Mouse (Mus musculus): ENCODE measurements at regions not wholly inside any gene's neighbourhood (a gene's known extent, or its start where the extent isn't known, plus 50 kb on each side); places are given as distances from the start of the nearest gene placed in this dataset.

DNA sequence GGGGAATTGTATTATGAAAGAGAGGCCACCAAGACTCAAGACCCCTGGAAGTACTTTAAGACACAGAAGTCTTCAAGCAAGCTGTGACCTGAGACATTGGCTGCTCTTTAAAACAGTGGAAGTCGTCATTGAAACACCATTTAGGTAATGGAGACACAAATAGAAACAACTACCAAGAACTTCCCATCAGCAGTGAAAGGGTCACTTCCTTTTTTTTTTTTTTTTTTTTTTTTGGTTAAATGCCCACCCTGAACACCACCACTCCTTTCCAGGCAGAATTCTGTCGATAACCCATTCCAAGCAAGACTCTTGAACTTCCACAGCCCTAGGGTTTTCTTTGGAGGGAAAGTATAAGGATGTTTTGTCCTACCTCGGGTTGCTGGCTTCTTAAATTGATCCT, 116.4 kb downstream of the Hlx start:
- H3K27ac ChIP-seq (ENCODE audit: control insufficient read depth, insufficient read depth, low read depth, low read length, poor library complexity): no peak overlapping the region
- 31% methylated on average over 3 of the region's 3 CpGs for WGBS
- TF ChIP-seq CTCF (IDR thresholded peaks at IDR 0.05; ENCODE audit: control insufficient read depth, insufficient read depth, low read length) (no peak), POLR2A (IDR thresholded peaks at IDR 0.05; ENCODE audit: borderline replicate concordance, control insufficient read depth, low read depth, low read length) (no peak)

GRCm38 (mm10) chr1:184614699-184615415, 117.6 kb downstream of the Hlx start:
- no peaks in the 10 kb centered on the region; the same call in 1 of the 2 replicates for H3K4me1 ChIP-seq (ENCODE audit: control insufficient read depth, insufficient read depth, low read length)
- H3K4me3 ChIP-seq (replicated peaks; ENCODE audit: control insufficient read depth, low read depth, low read length): no peak overlapping the region
- 59% methylated on average over 21 of the region's 21 CpGs for WGBS
- TF ChIP-seq POLR2A (IDR thresholded peaks at IDR 0.05; ENCODE audit: borderline replicate concordance, control insufficient read depth, low read depth, low read length): no peak
- TF ChIP-seq CTCF (IDR thresholded peaks at IDR 0.05; ENCODE audit: control insufficient read depth, insufficient read depth, low read length): no peak
- H3K27ac ChIP-seq (ENCODE audit: control insufficient read depth, insufficient read depth, low read depth, low read length, poor library complexity): no peak overlapping the region

More for the DNA sequence above, 116.4 kb downstream of the Hlx start:
- Histone ChIP-seq H3K4me1 (ENCODE audit: control insufficient read depth, insufficient read depth, low read length) (no peaks in the 10 kb centered on the region; the same call in 1 of the 2 replicates), H3K4me3 (replicated peaks; ENCODE audit: control insufficient read depth, low read depth, low read length) (no peak overlapping the region)

- TF ChIP-seq CTCF (IDR thresholded peaks at IDR 0.05; ENCODE audit: control insufficient read depth, insufficient read depth, low read length): no peak
- TF ChIP-seq POLR2A (IDR thresholded peaks at IDR 0.05; ENCODE audit: borderline replicate concordance, control insufficient read depth, low read depth, low read length): no peak
- no peak overlapping the region for H3K4me3 ChIP-seq (replicated peaks; ENCODE audit: control insufficient read depth, low read depth, low read length)
- no peak overlapping the region for H3K27ac ChIP-seq (ENCODE audit: control insufficient read depth, insufficient read depth, low read depth, low read length, poor library complexity)
- no peaks in the 10 kb centered on the region; the same call in 1 of the 2 replicates for H3K4me1 ChIP-seq (ENCODE audit: control insufficient read depth, insufficient read depth, low read length)
- 75% methylated on average over 4 of the region's 4 CpGs for WGBS
These were observed 119.5 kb downstream of the Hlx start for GRCm38 (mm10) chr1:184612880-184613279.

DNA sequence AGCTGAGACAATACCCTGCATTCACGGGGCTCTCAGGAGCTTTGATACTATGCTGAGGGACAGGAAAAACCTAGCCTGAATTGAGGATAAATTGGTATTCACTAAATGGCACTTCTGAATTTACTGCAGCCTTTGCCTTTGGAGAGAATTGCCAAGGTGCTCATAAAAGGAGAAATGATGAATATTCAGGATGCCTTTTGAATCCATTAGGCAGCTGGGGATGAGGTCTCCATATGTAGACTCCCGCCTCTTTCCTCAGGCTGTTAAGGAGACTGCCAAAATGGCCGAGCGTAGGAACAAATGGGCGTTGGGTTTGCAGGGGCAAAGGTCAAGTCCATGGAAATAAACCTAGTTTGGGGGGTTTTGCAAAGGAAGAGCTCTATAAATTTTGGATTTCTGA, 123.5 kb downstream of the Hlx start:
- Histone ChIP-seq H3K27ac (ENCODE audit: control insufficient read depth, insufficient read depth, low read depth, low read length, poor library complexity) (no peak overlapping the region), H3K4me1 (ENCODE audit: control insufficient read depth, insufficient read depth, low read length) (no peaks in the 10 kb centered on the region), H3K4me3 (replicated peaks; ENCODE audit: control insufficient read depth, low read depth, low read length) (no peak overlapping the region)
- 79% methylated on average over 5 of the region's 5 CpGs for WGBS
- TF ChIP-seq CTCF (IDR thresholded peaks at IDR 0.05; ENCODE audit: control insufficient read depth, insufficient read depth, low read length) (no peak), POLR2A (IDR thresholded peaks at IDR 0.05; ENCODE audit: borderline replicate concordance, control insufficient read depth, low read depth, low read length) (no peak)

DNA sequence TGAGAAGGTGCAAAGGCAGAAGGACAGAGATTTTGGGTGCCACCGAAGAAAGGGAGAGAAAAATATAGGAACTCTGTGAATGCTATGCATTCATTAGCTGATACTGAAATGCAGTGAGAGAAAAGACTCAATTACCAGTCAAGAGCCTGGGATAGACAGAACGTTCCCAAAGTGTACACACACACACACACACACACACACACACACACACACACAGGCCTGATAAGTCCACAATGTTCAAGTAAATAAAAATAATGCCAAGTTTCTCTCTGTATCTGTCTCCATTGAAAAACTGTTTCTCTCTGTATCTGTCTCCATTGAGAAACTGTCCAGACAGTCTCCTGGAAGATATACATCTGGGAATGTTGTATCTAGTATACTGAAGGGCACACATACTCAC, 124.1 kb downstream of the Hlx start:
- 83% methylated on average over 2 of the region's 2 CpGs for WGBS
- no peak overlapping the region for H3K27ac ChIP-seq (ENCODE audit: control insufficient read depth, insufficient read depth, low read depth, low read length, poor library complexity)
- H3K4me3 ChIP-seq (replicated peaks; ENCODE audit: control insufficient read depth, low read depth, low read length): no peak overlapping the region
- no peaks in the 10 kb centered on the region for H3K4me1 ChIP-seq (ENCODE audit: control insufficient read depth, insufficient read depth, low read length)
- TF ChIP-seq CTCF (IDR thresholded peaks at IDR 0.05; ENCODE audit: control insufficient read depth, insufficient read depth, low read length) (no peak), POLR2A (IDR thresholded peaks at IDR 0.05; ENCODE audit: borderline replicate concordance, control insufficient read depth, low read depth, low read length) (no peak)

- 84% methylated on average over 8 of the region's 8 CpGs for WGBS
- no peak overlapping the region for H3K27ac ChIP-seq (ENCODE audit: control insufficient read depth, insufficient read depth, low read depth, low read length, poor library complexity)
- no peak overlapping the region for H3K4me3 ChIP-seq (replicated peaks; ENCODE audit: control insufficient read depth, low read depth, low read length)
- TF ChIP-seq CTCF (IDR thresholded peaks at IDR 0.05; ENCODE audit: control insufficient read depth, insufficient read depth, low read length): no peak
- no peak for TF ChIP-seq POLR2A (IDR thresholded peaks at IDR 0.05; ENCODE audit: borderline replicate concordance, control insufficient read depth, low read depth, low read length)
- no peaks in the 10 kb centered on the region for H3K4me1 ChIP-seq (ENCODE audit: control insufficient read depth, insufficient read depth, low read length)
These were observed 125.9 kb downstream of the Hlx start for GRCm38 (mm10) chr1:184606541-184606940.

DNA sequence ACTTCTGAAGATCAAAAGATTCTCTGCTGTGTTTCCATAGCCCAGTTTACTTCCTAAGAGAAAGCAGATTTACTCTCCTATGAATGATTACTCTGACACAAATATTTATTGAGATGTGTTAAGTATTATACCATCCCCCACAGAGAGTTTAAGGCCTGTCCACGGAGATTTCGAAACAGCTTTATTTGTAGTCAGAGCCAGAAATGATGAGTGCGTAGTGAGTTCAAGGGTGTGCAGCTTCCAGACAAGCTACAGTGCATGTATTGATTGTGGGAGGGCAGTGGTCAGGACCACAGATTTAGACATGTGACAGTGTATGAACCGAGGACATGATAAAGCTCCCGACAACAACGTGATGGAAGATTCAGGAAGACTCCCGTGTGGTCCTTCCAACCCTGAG, 126.8 kb downstream of the Hlx start:
- TF ChIP-seq POLR2A (IDR thresholded peaks at IDR 0.05; ENCODE audit: borderline replicate concordance, control insufficient read depth, low read depth, low read length) (no peak), CTCF (IDR thresholded peaks at IDR 0.05; ENCODE audit: control insufficient read depth, insufficient read depth, low read length) (no peak)

GRCm38 (mm10) chr1:184603136-184603535, 129.3 kb downstream of the Hlx start:
- Histone ChIP-seq H3K27ac (ENCODE audit: control insufficient read depth, insufficient read depth, low read depth, low read length, poor library complexity) (no peak overlapping the region), H3K4me3 (replicated peaks; ENCODE audit: control insufficient read depth, low read depth, low read length) (no peak overlapping the region), H3K4me1 (ENCODE audit: control insufficient read depth, insufficient read depth, low read length) (no peaks in the 10 kb centered on the region)
- WGBS: 81% methylated on average over 6 of the region's 6 CpGs
- TF ChIP-seq CTCF (IDR thresholded peaks at IDR 0.05; ENCODE audit: control insufficient read depth, insufficient read depth, low read length) (no peak), POLR2A (IDR thresholded peaks at IDR 0.05; ENCODE audit: borderline replicate concordance, control insufficient read depth, low read depth, low read length) (no peak)

More for the DNA sequence above, 126.8 kb downstream of the Hlx start:
- Histone ChIP-seq H3K27ac (ENCODE audit: control insufficient read depth, insufficient read depth, low read depth, low read length, poor library complexity) (no peak overlapping the region), H3K4me1 (ENCODE audit: control insufficient read depth, insufficient read depth, low read length) (no peaks in the 10 kb centered on the region), H3K4me3 (replicated peaks; ENCODE audit: control insufficient read depth, low read depth, low read length) (no peak overlapping the region)
- WGBS: 49% methylated on average over 7 of the region's 7 CpGs

Data from bone marrow, adult 2 months (tissue).